Mouse (Mus musculus): ENCODE results near the gene Skp1a. TPM values are rescaled to one million over a fixed set of nuclear protein-coding genes. Genes with fewer than 3 reads are reported as not detected.
"Not testable (repeated sequence)": the region's sequence is repeated elsewhere in the genome, so short reads cannot be mapped to it uniquely, and the experiment has no call there.

Gene Skp1a
- 384 and 391 TPM in 2 replicates for polyA plus RNA-seq (2016; fragmentation: Nextera tagmentation; extraction: Ambion mirVana)

- WGBS (ENCODE audit: insufficient replicate concordance): under 1% methylated on average over 86 of the region's 87 CpGs
Measured at GRCm38 (mm10) chr11:52231606-52232541, at the start of gene Skp1a. Skp1a (plus strand) TSS chr11:52231995.

GRCm38 (mm10) chr11:52196496-52197023 lies 35.2 kb upstream of the Skp1a start:
- not testable (repeated sequence) for ATAC-seq; H3K27me3 ChIP-seq (replicated peaks); H3K9ac ChIP-seq; H3K4me2 ChIP-seq; H3K4me1 ChIP-seq; H3K9me3 ChIP-seq (replicated peaks); H3K36me3 ChIP-seq; H3K27ac ChIP-seq; H3K4me3 ChIP-seq
- WGBS (ENCODE audit: insufficient replicate concordance): 66% methylated on average over 8 of the region's 8 CpGs

More at GRCm38 (mm10) chr11:52231606-52232541, at the start of gene Skp1a:
- peak within 1 kb of the TSS; percentile 99 for H3K9ac ChIP-seq
- H3K27ac ChIP-seq: peak within 1 kb of the TSS; percentile 94
- no peaks in the 10 kb centered on the region for H3K9me3 ChIP-seq (replicated peaks)
- H3K4me2 ChIP-seq: peak within 1 kb of the TSS; percentile 80
- ATAC-seq: peak; percentile 87
- peaks cover 33% of the 10 kb centered on the region for H3K4me1 ChIP-seq
- H3K4me3 ChIP-seq: peak within 1 kb of the TSS; percentile 97
- peaks cover 16% of the 10 kb centered on the region for H3K36me3 ChIP-seq
- no peaks in the 10 kb centered on the region for H3K27me3 ChIP-seq (replicated peaks)

GRCm38 (mm10) chr11:52213887-52214286 lies 17.9 kb upstream of the Skp1a start, which contains the start of gene Olfr1371:
Olfr1371 (minus strand) TSS chr11:52213987.
- no peaks in the 10 kb centered on the region for H3K9me3 ChIP-seq (replicated peaks)
- H3K4me2 ChIP-seq: no peak within 1 kb of the TSS
- no peak for ATAC-seq
- H3K36me3 ChIP-seq: no peaks in the 10 kb centered on the region
- H3K4me1 ChIP-seq: no peaks in the 10 kb centered on the region
- H3K4me3 ChIP-seq: no peak within 1 kb of the TSS
- no peak within 1 kb of the TSS for H3K9ac ChIP-seq
- H3K27ac ChIP-seq: no peak within 1 kb of the TSS
- H3K27me3 ChIP-seq (replicated peaks): no peaks in the 10 kb centered on the region

DNA sequence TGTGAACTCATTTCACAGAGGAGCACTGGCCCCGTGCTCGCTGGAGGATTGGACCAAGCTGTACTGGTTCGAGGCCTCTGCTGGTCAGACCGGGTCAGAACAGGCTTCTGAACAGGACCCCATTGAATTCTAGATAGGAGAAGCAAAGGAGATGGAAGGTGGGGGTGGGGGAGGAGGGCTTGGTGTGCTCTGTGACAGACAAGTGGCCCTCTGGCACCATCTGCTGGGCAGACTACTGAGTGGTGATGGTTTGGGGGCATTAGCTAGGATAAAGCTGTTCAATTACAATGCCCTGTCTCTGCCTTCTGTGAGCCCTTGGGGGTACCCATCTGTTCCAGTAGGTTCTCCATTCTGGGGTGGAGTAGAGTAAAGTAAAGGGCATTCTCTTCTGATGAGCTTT lies 11.5 kb upstream of the Skp1a start:
- H3K27me3 ChIP-seq (replicated peaks): peaks cover 23% of the 10 kb centered on the region
- peaks cover 6% of the 10 kb centered on the region; the same call in 1 of the 2 replicates for H3K4me1 ChIP-seq
- no peaks in the 10 kb centered on the region for H3K9me3 ChIP-seq (replicated peaks)
- H3K4me3 ChIP-seq: no peak overlapping the region
- 0 out of 2 replicates have a peak, but pooled peaks have one; percentile 18 for ATAC-seq
- WGBS (ENCODE audit: insufficient replicate concordance): 7% methylated on average over 4 of the region's 4 CpGs
- H3K4me2 ChIP-seq: peak overlapping the region; percentile 26; the same call in 1 of the 2 replicates
- H3K9ac ChIP-seq: no peak overlapping the region
- H3K36me3 ChIP-seq: no peaks in the 10 kb centered on the region
- no peak overlapping the region for H3K27ac ChIP-seq

- not testable (repeated sequence) for H3K4me3 ChIP-seq; H3K9me3 ChIP-seq (replicated peaks); H3K4me1 ChIP-seq; H3K36me3 ChIP-seq; ATAC-seq; H3K27ac ChIP-seq; H3K9ac ChIP-seq; H3K4me2 ChIP-seq
- peaks cover 23% of the 10 kb centered on the region for H3K27me3 ChIP-seq (replicated peaks)
- WGBS (ENCODE audit: insufficient replicate concordance): 68% methylated on average over 6 of the region's 6 CpGs
Measured at GRCm38 (mm10) chr11:52221921-52222320, 9.9 kb upstream of the Skp1a start.

DNA sequence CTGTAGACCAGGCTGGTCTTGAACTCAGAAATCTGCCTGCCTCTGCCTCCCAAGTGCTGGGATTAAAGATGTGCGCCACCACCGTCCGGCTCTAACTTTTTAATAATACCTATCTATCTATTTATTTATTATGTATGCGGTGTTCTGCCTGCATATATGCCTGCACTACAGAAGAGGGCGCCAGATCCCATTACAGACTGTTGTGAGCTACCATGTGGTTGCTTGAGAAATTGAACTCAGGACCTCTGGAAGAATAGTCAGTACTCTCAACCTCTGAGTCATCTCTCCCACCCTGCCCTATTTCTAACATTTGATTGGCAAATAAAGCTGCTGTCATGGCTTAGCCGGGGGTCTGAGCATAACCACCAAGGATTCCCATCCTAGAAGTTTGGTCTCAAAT lies 8.9 kb upstream of the Skp1a start:
- no peak overlapping the region for H3K27ac ChIP-seq
- no peak overlapping the region for H3K4me3 ChIP-seq
- peaks cover 6% of the 10 kb centered on the region; the same call in 1 of the 2 replicates for H3K4me1 ChIP-seq
- no peak for ATAC-seq
- 47% methylated on average over 6 of the region's 6 CpGs for WGBS (ENCODE audit: insufficient replicate concordance)
- H3K36me3 ChIP-seq: no peaks in the 10 kb centered on the region
- no peaks in the 10 kb centered on the region for H3K9me3 ChIP-seq (replicated peaks)
- no peak overlapping the region for H3K4me2 ChIP-seq
- H3K27me3 ChIP-seq (replicated peaks): peaks cover 23% of the 10 kb centered on the region
- no peak overlapping the region for H3K9ac ChIP-seq

GRCm38 (mm10) chr11:52223968-52224682 lies 7.7 kb upstream of the Skp1a start:
- no peaks in the 10 kb centered on the region for H3K36me3 ChIP-seq
- H3K4me1 ChIP-seq: peaks cover 6% of the 10 kb centered on the region; the same call in 1 of the 2 replicates
- 0 out of 2 replicates have a peak overlapping the region, but pooled peaks have one; percentile 14 for H3K4me3 ChIP-seq
- peak overlapping the region; percentile 40 for H3K4me2 ChIP-seq
- H3K27ac ChIP-seq: no peak overlapping the region
- 13% methylated on average over 19 of the region's 19 CpGs for WGBS (ENCODE audit: insufficient replicate concordance)
- no peaks in the 10 kb centered on the region for H3K9me3 ChIP-seq (replicated peaks)
- H3K27me3 ChIP-seq (replicated peaks): peaks cover 23% of the 10 kb centered on the region
- ATAC-seq: peak; percentile 30; the same call in 1 of the 2 replicates
- H3K9ac ChIP-seq: no peak overlapping the region

DNA sequence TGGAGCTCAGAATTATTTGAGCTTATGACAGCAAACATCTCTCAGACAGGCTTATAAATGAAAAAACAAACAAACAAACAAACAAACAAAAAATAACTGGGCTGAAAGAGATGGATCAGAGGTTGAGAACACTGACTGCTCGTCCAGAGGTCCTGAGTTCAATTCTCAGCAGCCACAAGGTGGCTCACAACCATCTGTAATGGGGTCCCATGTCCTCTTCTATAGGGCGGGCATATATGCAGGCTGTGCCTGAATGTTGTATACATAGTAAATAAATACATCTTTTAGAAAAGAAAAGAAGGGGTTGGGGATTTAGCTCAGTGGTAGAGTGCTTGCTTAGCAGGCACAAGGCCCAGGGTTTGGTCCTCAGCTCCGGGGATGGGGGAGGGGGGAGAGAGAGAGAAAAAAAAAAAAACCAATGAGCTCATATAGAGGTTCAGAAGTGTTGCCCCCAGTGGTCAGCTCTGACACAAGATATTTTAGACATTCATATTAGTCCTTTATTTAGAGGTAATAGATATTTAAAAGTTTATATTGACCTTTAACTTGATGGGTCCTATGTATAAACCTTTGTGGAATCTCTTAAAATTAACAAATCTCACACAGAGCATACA lies 5.7 kb upstream of the Skp1a start:
- Histone ChIP-seq H3K36me3 (no peaks in the 10 kb centered on the region), H3K27me3 (replicated peaks) (peaks cover 17% of the 10 kb centered on the region), H3K4me2 (no peak overlapping the region), H3K9me3 (replicated peaks) (no peaks in the 10 kb centered on the region), H3K4me3 (no peak overlapping the region), H3K4me1 (peaks cover 16% of the 10 kb centered on the region), H3K27ac (no peak overlapping the region), H3K9ac (no peak overlapping the region)
- ATAC-seq: no peak
- WGBS (ENCODE audit: insufficient replicate concordance): 42% methylated on average over 3 of the region's 3 CpGs

DNA sequence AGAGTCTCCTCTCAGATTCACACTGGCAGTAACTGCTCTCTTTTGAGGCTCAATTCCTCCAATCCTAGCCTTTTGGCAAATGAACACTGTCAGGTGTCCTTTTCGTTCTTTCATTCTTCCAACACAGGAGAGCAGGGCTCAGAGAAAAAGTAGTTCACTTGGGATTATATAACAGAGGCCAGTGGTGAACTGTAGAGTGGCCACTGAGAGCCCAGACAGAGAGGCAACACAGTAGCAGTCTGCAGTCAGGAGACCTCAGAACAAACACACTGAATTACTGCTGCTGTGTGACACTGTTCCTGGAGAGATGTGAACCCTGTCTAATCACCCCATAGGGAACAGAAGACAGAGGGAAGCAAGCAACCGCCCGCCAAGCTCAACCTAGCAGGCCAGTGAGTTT lies 4.7 kb upstream of the Skp1a start:
- Histone ChIP-seq H3K9ac (no peak overlapping the region), H3K4me2 (no peak overlapping the region), H3K9me3 (replicated peaks) (no peaks in the 10 kb centered on the region), H3K27me3 (replicated peaks) (peaks cover 17% of the 10 kb centered on the region), H3K36me3 (no peaks in the 10 kb centered on the region), H3K4me1 (peaks cover 17% of the 10 kb centered on the region), H3K27ac (no peak overlapping the region), H3K4me3 (no peak overlapping the region)
- no peak for ATAC-seq
- 72% methylated on average over 3 of the region's 3 CpGs for WGBS (ENCODE audit: insufficient replicate concordance)

DNA sequence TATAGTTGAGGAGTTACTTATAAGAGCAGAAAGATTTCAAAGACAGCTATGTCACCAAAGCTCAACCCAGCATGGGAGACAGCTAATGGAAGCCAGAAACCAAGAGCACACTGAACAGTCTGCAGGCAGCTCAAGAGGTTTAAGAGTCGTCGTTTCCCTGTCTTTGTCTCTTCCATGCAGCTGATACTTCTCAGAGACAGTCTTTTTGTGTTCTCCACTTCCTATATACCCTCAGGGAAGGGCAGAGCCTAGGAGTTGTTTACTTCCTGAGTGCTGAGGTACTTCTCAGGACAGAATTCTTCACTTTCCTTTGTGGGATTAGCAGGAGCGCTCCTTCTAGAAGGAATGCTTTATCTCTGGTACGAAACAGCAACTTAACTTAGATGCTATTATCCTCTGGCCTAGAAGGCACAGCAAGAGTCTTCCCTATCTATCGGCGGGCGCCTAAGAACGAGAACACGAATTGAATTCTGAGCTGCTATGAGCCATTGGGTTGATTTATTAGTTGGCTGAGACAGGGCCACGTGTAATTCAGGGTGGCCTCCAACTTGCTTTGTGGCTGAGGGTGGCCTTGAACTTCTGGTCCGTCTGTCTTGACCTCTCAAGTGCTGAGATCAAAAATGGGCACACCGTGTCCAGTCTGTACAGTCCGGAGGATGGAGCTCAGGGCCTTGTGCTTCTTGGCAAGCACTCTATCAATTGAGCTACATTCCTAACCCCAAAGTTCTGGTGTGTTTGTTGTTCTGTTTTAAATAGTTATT lies 4.1 kb upstream of the Skp1a start:
- WGBS (ENCODE audit: insufficient replicate concordance): 72% methylated on average over 13 of the region's 13 CpGs
- H3K4me1 ChIP-seq: peaks cover 17% of the 10 kb centered on the region
- no peak overlapping the region for H3K27ac ChIP-seq
- peaks cover 17% of the 10 kb centered on the region for H3K27me3 ChIP-seq (replicated peaks)
- no peak overlapping the region for H3K4me3 ChIP-seq
- ATAC-seq: no peak
- no peak overlapping the region for H3K4me2 ChIP-seq
- no peaks in the 10 kb centered on the region for H3K36me3 ChIP-seq
- no peak overlapping the region for H3K9ac ChIP-seq
- no peaks in the 10 kb centered on the region for H3K9me3 ChIP-seq (replicated peaks)
